Mouse (Mus musculus): ENCODE results near the gene Prkab2. TPM values are rescaled to one million over a fixed set of nuclear protein-coding genes. Genes with fewer than 3 reads are reported as not detected.

Gene Prkab2
- 17.5 and 18.7 TPM in 2 replicates for polyA plus RNA-seq (2015; fragmentation: Nextera tagmentation; extraction: Ambion mirVana)

DNA sequence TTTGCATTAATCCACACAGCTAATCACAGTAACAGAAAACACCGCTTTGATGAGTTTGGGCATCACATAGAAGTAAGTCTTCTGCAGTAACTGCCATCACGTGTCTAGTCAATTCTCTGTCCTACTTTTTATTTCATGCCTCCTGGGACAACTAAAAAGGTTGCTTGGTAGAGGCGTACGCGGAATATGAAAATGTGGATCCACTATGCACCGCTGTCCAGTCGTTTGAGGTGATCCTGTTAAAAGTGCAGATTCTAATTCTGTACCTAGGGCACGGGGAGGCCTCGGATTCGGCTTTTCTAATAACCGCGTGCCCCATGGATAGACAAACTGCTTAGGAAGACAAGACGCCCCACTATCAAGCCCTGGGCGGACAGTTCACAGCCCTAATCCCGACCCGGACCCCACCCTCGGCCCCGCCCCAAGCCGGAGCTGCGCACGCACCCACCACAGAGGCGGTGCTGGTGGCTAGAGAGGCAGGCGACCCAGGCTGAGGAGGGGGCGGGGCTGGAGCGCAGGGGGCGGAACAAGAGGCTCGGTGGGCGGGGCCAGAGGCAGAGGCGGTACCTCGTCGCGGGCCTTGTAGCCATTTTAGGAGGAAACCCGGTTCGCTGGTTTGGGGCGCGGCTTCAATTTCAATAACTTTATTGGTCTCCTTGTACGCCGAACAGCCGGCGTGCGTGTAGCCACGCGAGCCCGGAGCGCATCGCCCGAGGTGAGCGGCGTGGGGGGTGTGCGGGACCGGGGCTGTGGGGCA, at the start of gene Prkab2:
TSS of gene Prkab2 (plus strand) at position 539 of the 757 bp plus-strand sequence.
- Histone ChIP-seq H3K27me3 (replicated peaks; ENCODE audit: control insufficient read depth, insufficient read depth, low read length) (no peaks in the 10 kb centered on the region), H3K27ac (ENCODE audit: low read depth, low read length) (peak within 1 kb of the TSS; percentile 73), H3K9ac (ENCODE audit: low read depth, low read length) (peak within 1 kb of the TSS; percentile 74), H3K9me3 (ENCODE audit: control insufficient read depth, low read length) (no peaks in the 10 kb centered on the region), H3K4me1 (ENCODE audit: control insufficient read depth, insufficient read depth, low read depth, low read length) (peaks cover 8% of the 10 kb centered on the region), H3K4me2 (ENCODE audit: low read length) (peak within 1 kb of the TSS; percentile 64), H3K36me3 (ENCODE audit: control insufficient read depth, insufficient read depth, low read length) (0 out of 2 replicates have a peak, but pooled peaks cover 2% of the 10 kb centered on the region), H3K4me3 (ENCODE audit: low read length) (peak within 1 kb of the TSS; percentile 67)
- ATAC-seq = peak; percentile 96
- WGBS = 2% methylated on average over 47 of the region's 51 CpGs

DNA sequence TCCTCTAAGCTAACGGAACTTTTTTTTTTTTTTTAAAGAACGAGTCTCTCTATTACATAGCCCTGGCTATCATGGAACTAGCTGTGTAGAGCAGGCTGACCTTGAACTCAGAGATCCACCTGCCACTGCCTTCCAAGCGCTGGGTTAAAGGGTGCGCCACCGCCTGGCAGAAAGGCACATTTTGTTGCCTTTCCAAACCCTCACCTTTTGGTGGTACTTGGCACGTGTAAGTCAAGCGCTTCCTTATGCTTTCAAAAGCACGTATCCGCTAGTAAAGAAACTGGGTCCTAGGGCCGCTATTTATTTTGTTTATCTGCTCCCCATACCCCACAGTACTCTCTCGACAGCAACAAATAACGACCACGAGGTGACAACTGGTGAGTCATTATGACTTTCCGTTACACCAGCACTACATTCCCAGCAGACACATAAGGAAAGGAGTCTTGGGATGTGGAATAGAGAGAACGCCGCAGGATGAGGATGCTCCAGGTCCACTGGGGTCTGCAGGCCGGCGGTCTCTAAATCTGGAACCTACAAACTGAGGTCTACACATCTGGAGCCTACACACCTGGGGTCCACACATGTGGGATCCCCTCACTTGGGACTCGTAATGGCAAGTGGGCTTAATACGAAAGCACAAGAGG, 48.7 kb upstream of the Prkab2 start:
- Histone ChIP-seq H3K9ac (ENCODE audit: low read depth, low read length) (peak overlapping the region; percentile 92), H3K27ac (ENCODE audit: low read depth, low read length) (peak overlapping the region; percentile 92), H3K4me2 (ENCODE audit: low read length) (peak overlapping the region; percentile 77), H3K4me1 (ENCODE audit: control insufficient read depth, insufficient read depth, low read depth, low read length) (peaks cover 6% of the 10 kb centered on the region), H3K27me3 (replicated peaks; ENCODE audit: control insufficient read depth, insufficient read depth, low read length) (no peaks in the 10 kb centered on the region; the same call in 1 of the 2 replicates), H3K4me3 (ENCODE audit: low read length) (peak overlapping the region; percentile 82), H3K9me3 (ENCODE audit: control insufficient read depth, low read length) (no peaks in the 10 kb centered on the region), H3K36me3 (ENCODE audit: control insufficient read depth, insufficient read depth, low read length) (no peaks in the 10 kb centered on the region)
- peak; percentile 70 for ATAC-seq
- WGBS = 4% methylated on average over 20 of the region's 20 CpGs

DNA sequence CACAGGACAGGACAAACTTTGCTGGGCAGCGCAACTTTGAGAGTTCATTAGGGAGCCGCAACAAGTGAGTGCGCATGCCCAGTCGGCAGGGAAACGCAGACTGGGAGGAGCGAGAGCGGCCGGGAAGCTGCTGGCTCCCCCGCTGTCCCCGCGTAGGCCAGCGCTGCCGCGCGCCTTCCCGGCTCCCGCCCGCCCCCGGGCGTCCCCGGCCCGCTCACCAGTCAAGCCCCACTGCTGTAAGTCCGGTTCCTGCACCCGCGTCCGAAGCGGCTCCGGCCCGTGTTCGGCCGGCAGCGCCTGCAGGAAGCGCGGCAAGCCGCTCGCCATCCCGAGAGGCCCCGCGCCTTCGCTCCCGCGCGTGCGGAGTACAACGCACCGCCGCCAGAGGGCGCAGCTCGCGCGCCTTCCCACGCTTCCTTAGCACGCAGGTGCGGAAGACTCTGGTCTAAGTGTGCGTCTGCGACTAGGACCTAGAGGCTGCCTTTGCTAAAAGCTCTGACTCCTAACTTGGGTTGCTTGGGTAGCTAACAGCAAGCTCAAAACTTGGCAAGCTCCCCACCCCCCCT, 48.1 kb upstream of the Prkab2 start, which contains the start of gene Chd1l:
TSS of gene Chd1l (minus strand) at position 359 of the 566 bp plus-strand sequence.
- H3K4me3 ChIP-seq (ENCODE audit: low read length) = peak within 1 kb of the TSS; percentile 82
- H3K9ac ChIP-seq (ENCODE audit: low read depth, low read length) = peak within 1 kb of the TSS; percentile 92
- peak within 1 kb of the TSS; percentile 92 for H3K27ac ChIP-seq (ENCODE audit: low read depth, low read length)
- ATAC-seq = peak; percentile 97
- H3K36me3 ChIP-seq (ENCODE audit: control insufficient read depth, insufficient read depth, low read length) = no peaks in the 10 kb centered on the region
- H3K9me3 ChIP-seq (ENCODE audit: control insufficient read depth, low read length) = no peaks in the 10 kb centered on the region
- no peaks in the 10 kb centered on the region; the same call in 1 of the 2 replicates for H3K27me3 ChIP-seq (replicated peaks; ENCODE audit: control insufficient read depth, insufficient read depth, low read length)
- H3K4me2 ChIP-seq (ENCODE audit: low read length) = peak within 1 kb of the TSS; percentile 77
- 0% methylated on average over 39 of the region's 56 CpGs for WGBS
- H3K4me1 ChIP-seq (ENCODE audit: control insufficient read depth, insufficient read depth, low read depth, low read length) = peaks cover 6% of the 10 kb centered on the region

DNA sequence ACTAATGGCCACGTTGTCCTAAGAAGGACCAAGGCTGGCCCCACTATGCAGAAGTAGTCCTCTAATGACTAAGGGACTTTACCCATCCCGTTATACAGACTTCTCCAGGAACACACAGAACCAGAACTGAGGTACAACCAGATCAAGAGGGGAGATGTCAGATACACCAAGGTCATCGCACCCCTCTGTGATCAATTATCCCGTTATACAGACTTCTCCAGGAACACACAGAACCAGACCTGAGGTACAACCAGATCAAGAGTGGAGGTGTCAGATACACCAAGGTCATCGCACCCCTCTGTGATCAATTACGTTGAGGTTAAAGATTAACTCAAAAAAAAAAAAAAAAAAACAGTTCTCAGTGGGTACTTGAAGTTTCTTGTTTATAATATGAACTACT, 47.0 kb upstream of the Prkab2 start:
- 92% methylated on average over 6 of the region's 6 CpGs for WGBS
- Histone ChIP-seq H3K27ac (ENCODE audit: low read depth, low read length) (no peak overlapping the region), H3K4me1 (ENCODE audit: control insufficient read depth, insufficient read depth, low read depth, low read length) (peaks cover 6% of the 10 kb centered on the region), H3K9me3 (ENCODE audit: control insufficient read depth, low read length) (no peaks in the 10 kb centered on the region), H3K36me3 (ENCODE audit: control insufficient read depth, insufficient read depth, low read length) (no peaks in the 10 kb centered on the region), H3K27me3 (replicated peaks; ENCODE audit: control insufficient read depth, insufficient read depth, low read length) (no peaks in the 10 kb centered on the region; the same call in 1 of the 2 replicates), H3K9ac (ENCODE audit: low read depth, low read length) (no peak overlapping the region), H3K4me2 (ENCODE audit: low read length) (no peak overlapping the region), H3K4me3 (ENCODE audit: low read length) (no peak overlapping the region)
- ATAC-seq = no peak

DNA sequence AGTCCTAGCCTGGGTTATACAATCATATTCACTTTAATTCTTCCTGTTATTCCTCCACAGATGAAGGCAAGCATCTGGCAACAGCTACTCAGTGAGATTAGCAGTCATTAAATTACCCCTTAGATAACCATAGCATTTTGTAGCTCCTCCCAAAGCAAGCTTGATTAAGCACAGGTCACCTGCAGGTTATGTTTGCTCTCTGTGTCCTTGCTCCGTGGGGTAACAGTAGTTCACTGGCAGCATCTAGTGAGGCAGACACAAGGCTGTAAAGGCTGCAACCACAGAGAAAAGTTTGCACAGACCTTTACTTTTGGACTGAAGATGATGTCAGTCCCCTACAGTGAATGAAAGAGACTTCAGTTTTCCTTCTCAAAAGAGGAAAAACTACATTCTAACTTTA, 42.8 kb upstream of the Prkab2 start:
- 34% methylated on average over 1 of the region's 1 CpGs for whole genome bisulfite sequencing
- H3K4me3 ChIP-seq (ENCODE audit: low read length) = no peak overlapping the region
- H3K36me3 ChIP-seq (ENCODE audit: control insufficient read depth, insufficient read depth, low read length) = no peaks in the 10 kb centered on the region
- H3K9ac ChIP-seq (ENCODE audit: low read depth, low read length) = no peak overlapping the region
- H3K27me3 ChIP-seq (replicated peaks; ENCODE audit: control insufficient read depth, insufficient read depth, low read length) = no peaks in the 10 kb centered on the region; the same call in 1 of the 2 replicates
- no peaks in the 10 kb centered on the region for H3K4me1 ChIP-seq (ENCODE audit: control insufficient read depth, insufficient read depth, low read depth, low read length)
- H3K9me3 ChIP-seq (ENCODE audit: control insufficient read depth, low read length) = no peaks in the 10 kb centered on the region
- no peak for ATAC-seq
- no peak overlapping the region for H3K27ac ChIP-seq (ENCODE audit: low read depth, low read length)
- H3K4me2 ChIP-seq (ENCODE audit: low read length) = no peak overlapping the region

DNA sequence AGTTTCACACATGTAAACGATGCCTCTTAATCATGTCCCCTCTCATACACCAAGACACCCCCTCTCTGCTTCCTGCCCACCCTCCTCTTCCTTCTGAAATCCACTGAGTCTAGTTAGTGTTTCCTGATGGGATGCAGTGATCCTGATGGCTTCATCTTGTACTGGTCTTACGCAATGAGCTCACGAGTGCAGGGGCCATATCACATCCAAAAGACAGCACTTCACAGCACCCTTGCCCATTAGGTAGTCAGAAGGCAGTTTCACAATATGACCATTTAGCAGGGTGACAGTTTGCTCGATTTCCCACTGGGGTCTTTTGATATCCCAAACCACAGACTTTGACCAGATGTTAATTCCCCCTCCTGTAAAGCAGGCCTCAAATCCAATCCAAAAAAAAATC, 42.1 kb upstream of the Prkab2 start:
- H3K36me3 ChIP-seq (ENCODE audit: control insufficient read depth, insufficient read depth, low read length) = no peaks in the 10 kb centered on the region
- no peak overlapping the region for H3K4me2 ChIP-seq (ENCODE audit: low read length)
- ATAC-seq = no peak
- no peak overlapping the region for H3K27ac ChIP-seq (ENCODE audit: low read depth, low read length)
- H3K4me1 ChIP-seq (ENCODE audit: control insufficient read depth, insufficient read depth, low read depth, low read length) = no peaks in the 10 kb centered on the region
- H3K4me3 ChIP-seq (ENCODE audit: low read length) = no peak overlapping the region
- no peaks in the 10 kb centered on the region; the same call in 1 of the 2 replicates for H3K27me3 ChIP-seq (replicated peaks; ENCODE audit: control insufficient read depth, insufficient read depth, low read length)
- H3K9me3 ChIP-seq (ENCODE audit: control insufficient read depth, low read length) = no peaks in the 10 kb centered on the region
- no peak overlapping the region for H3K9ac ChIP-seq (ENCODE audit: low read depth, low read length)
- 85% methylated on average over 4 of the region's 4 CpGs for WGBS

DNA sequence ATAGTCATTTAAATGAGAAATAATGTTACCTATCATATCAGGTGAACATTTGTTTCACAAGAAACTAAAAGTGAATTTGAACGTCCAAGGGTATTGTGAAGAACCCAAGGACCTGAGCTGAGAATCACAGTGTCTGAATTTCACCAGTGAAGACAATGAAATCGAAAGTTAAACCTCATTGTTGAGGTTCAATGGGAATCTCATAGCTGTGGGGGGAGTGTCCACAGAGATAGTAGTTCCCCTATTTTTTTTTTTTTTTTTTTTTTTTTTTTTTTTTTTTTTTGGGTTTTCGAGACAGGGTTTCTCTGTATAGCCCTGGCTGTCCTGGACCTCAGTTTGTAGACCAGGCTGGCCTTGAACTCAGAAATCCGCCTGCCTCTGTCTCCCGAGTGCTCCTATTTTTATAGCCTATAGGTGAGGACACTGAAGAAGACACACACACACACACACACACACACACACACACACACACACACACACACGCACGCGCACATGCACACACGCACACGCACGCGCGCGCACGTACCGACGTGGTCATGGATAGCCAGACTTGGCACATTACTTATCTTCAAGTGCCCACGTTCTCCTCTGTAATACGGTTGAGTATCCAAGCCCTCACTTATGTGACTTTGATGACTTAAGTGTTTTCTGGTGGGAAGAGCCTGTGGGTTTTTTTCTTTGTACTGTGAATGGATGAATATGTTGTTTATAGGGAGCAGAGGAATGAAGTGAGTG, 40.7 kb upstream of the Prkab2 start:
- ATAC-seq = no peak
- Histone ChIP-seq H3K27ac (ENCODE audit: low read depth, low read length) (no peak overlapping the region), H3K27me3 (replicated peaks; ENCODE audit: control insufficient read depth, insufficient read depth, low read length) (no peaks in the 10 kb centered on the region), H3K4me3 (ENCODE audit: low read length) (no peak overlapping the region), H3K9ac (ENCODE audit: low read depth, low read length) (no peak overlapping the region), H3K4me2 (ENCODE audit: low read length) (no peak overlapping the region), H3K36me3 (ENCODE audit: control insufficient read depth, insufficient read depth, low read length) (no peaks in the 10 kb centered on the region), H3K9me3 (ENCODE audit: control insufficient read depth, low read length) (no peaks in the 10 kb centered on the region), H3K4me1 (ENCODE audit: control insufficient read depth, insufficient read depth, low read depth, low read length) (no peaks in the 10 kb centered on the region)
- WGBS = 90% methylated on average over 18 of the region's 19 CpGs

DNA sequence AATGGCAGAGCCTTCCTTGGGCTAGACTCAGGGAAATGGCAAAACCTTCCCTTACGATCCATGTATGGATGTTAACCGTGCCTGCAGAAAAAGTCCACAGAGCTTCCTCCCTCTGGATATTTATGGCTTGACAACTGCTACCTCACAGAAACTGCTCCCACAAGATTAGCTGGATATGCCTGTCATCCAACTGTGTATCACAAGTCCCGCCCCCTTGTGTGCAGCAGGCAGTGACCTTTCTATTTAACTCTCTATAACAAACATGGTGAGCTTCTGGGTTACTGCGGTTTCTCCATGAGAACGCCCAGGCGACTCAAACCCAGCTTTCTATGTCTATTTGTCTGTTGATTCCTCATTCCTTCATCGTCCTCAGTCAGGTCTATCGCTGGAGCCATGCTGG, 40.1 kb upstream of the Prkab2 start:
- no peak overlapping the region for H3K9ac ChIP-seq (ENCODE audit: low read depth, low read length)
- no peak overlapping the region for H3K27ac ChIP-seq (ENCODE audit: low read depth, low read length)
- no peaks in the 10 kb centered on the region for H3K9me3 ChIP-seq (ENCODE audit: control insufficient read depth, low read length)
- no peak overlapping the region for H3K4me3 ChIP-seq (ENCODE audit: low read length)
- no peak overlapping the region for H3K4me2 ChIP-seq (ENCODE audit: low read length)
- WGBS = 94% methylated on average over 8 of the region's 8 CpGs
- H3K36me3 ChIP-seq (ENCODE audit: control insufficient read depth, insufficient read depth, low read length) = no peaks in the 10 kb centered on the region
- no peaks in the 10 kb centered on the region for H3K27me3 ChIP-seq (replicated peaks; ENCODE audit: control insufficient read depth, insufficient read depth, low read length)
- no peak for ATAC-seq
- no peaks in the 10 kb centered on the region for H3K4me1 ChIP-seq (ENCODE audit: control insufficient read depth, insufficient read depth, low read depth, low read length)
